Mouse (Mus musculus) midbrain, embryonic 12.5 days (tissue): Measurements from ENCODE around the gene Ch25h. TPM values are rescaled to one million over a fixed set of nuclear protein-coding genes. Genes with fewer than 3 reads are reported as not detected.
A peak's percentile ranks its signal among the peaks of the same experiment; 100 is the strongest.

Source experiments
- ATAC-seq: fragments of 200-750 bp; cut with Nextera tagmentation; 2 replicates; pipeline ENCODE4 v1.8.0; 2017; ENCODE audit warnings: low read depth, moderate TSS enrichment, moderate library complexity; ENCODE audit not compliant: low FRiP score
- H3K27ac ChIP-seq: fragments of 300-500 bp; sonication (generic); replicated peaks from 2 replicates; pipeline ENCODE4 v1.5.1; 2016; ENCODE audit warnings: mild to moderate bottlenecking
- H3K27me3 ChIP-seq: fragments of 300-500 bp; sonication (generic); 2 replicates; pipeline ENCODE4 v1.6.1; 2016; ENCODE audit warnings: mild to moderate bottlenecking
- H3K36me3 ChIP-seq: fragments of 300-500 bp; sonication (generic); 2 replicates; pipeline ENCODE4 v1.6.1; 2016
- H3K4me1 ChIP-seq: fragments of 300-500 bp; sonication (generic); 2 replicates; pipeline ENCODE4 v1.6.1; 2016
- H3K4me2 ChIP-seq: fragments of 300-500 bp; sonication (generic); replicated peaks from 2 replicates; pipeline ENCODE4 v1.6.1; 2016; ENCODE audit warnings: mild to moderate bottlenecking, moderate library complexity
- H3K4me3 ChIP-seq: fragments of 300-500 bp; sonication (generic); 2 replicates; pipeline ENCODE4 v1.5.1; 2016; ENCODE audit warnings: mild to moderate bottlenecking
- H3K9ac ChIP-seq: fragments of 300-500 bp; sonication (generic); replicated peaks from 2 replicates; pipeline ENCODE4 v1.6.1; 2016; ENCODE audit warnings: mild to moderate bottlenecking, moderate library complexity
- H3K9me3 ChIP-seq: fragments of 300-500 bp; sonication (generic); 2 replicates; pipeline ENCODE4 v1.6.1; 2016; ENCODE audit warnings: mild to moderate bottlenecking
- WGBS: fragments of 180-500 bp; shearing (Covaris S2); methylation state at CpG from one replicate; pipeline ENCODE4 v1.1.7; 2016; 5-methylcytosine and 5-hydroxymethylcytosine counted together
- polyA plus RNA-seq: library from polyadenylated mRNA; unstranded; fragments of >200 nt; fragmentation: Nextera tagmentation; extraction: Ambion mirVana; gene quantifications from 2 replicates; pipeline ENCODE4 v1.2.1, GENCODE M21; 2016

Ch25h gene
- polyA plus RNA-seq, 1 experiment from 2014 or later = 2.3 TPM

DNA sequence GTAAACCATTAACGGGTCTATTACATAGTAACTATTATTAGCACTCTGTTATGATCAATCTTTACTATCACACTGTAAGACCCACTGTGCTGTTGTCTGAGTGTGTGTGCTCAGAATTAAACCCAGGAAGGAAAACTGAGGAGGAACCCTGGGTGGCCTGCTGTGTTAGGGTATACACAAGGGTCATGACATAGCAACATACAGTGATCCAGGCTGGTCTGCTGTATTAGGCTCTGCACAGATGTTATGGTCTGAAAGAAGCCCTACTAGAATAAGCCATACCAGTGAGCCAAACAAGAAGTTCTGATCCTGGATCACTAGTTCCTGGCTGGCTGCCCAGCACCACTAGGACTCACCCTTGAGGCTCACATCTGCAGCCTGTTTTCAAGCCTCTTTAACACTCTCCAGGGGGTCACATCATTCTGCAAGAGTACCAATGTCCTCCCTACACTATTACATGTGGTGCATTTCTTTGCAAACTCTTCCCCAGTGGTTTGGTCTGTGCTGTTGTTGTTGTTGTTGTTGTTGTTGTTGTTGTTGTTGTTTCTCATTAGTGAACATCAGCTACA, 13.4 kb downstream of the Ch25h start:
- no peaks in the 10 kb centered on the region for H3K4me1 ChIP-seq
- 0 out of 2 replicates have a peak, but pooled peaks have one; percentile 19 for ATAC-seq
- H3K4me2 ChIP-seq = no peak overlapping the region
- H3K9me3 ChIP-seq = no peaks in the 10 kb centered on the region
- H3K9ac ChIP-seq = no peak overlapping the region
- H3K4me3 ChIP-seq = no peak overlapping the region
- no peak overlapping the region for H3K27ac ChIP-seq
- no peaks in the 10 kb centered on the region for H3K36me3 ChIP-seq
- 97% methylated on average over 1 of the region's 1 CpGs for WGBS
- H3K27me3 ChIP-seq = no peaks in the 10 kb centered on the region

DNA sequence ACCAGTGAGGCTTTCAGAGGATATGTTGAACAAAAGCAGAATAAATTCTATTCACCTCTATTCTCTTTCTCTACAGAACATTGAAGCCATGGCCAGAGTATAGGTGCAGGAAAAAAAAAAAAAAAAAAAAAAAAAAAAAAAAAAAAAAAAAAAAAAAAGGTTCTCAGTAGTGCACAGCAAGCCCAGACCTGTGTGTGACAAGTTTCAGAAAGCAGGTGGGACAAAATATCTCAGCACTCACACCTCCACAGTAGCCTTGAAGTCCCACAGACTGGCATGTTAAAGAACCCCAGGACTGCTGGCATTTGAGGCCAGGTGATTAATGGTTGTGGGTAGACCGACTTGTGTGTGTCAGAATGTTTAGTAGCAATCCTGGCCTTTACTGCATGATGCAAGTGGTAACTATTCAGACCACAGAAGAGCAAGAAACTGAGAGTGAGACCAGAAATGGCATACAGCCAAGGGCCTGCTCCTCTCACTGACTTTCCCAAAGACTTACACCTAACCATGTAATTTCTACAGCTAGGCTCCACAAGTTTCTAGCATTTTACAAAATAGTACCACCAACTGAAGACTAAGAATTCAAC, 24.1 kb downstream of the Ch25h start:
- Histone ChIP-seq H3K4me2 (no peak overlapping the region), H3K4me1 (no peaks in the 10 kb centered on the region), H3K36me3 (no peaks in the 10 kb centered on the region), H3K27me3 (no peaks in the 10 kb centered on the region), H3K4me3 (no peak overlapping the region), H3K9me3 (no peaks in the 10 kb centered on the region), H3K9ac (no peak overlapping the region), H3K27ac (no peak overlapping the region)
- ATAC-seq = no peak
- WGBS = 92% methylated on average over 1 of the region's 1 CpGs

DNA sequence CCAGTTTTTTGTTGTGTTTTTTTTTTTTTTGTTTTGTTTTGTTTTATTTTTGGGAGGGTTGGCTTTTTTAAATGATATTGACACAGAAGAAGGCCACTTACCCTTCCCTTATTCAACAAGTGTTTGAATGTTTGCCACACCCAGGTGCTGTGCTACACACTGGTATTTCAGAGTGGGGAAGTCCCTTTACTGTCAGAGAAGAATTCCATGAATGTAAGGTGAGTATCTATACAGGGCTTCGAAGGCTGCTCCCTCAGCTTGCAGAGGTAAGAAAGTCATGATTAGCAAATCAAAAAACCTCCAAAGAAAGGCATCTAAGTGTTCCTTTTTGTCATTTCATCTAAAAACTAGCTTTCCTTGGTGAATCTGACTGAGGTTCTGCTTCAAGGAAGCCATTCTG, 26.1 kb downstream of the Ch25h start:
- no peaks in the 10 kb centered on the region for H3K36me3 ChIP-seq
- H3K27me3 ChIP-seq = no peaks in the 10 kb centered on the region
- H3K9me3 ChIP-seq = no peaks in the 10 kb centered on the region
- no peak overlapping the region for H3K27ac ChIP-seq
- H3K4me2 ChIP-seq = no peak overlapping the region
- WGBS = 91% methylated on average over 1 of the region's 1 CpGs
- H3K4me1 ChIP-seq = no peaks in the 10 kb centered on the region
- H3K9ac ChIP-seq = no peak overlapping the region
- no peak for ATAC-seq
- no peak overlapping the region for H3K4me3 ChIP-seq

DNA sequence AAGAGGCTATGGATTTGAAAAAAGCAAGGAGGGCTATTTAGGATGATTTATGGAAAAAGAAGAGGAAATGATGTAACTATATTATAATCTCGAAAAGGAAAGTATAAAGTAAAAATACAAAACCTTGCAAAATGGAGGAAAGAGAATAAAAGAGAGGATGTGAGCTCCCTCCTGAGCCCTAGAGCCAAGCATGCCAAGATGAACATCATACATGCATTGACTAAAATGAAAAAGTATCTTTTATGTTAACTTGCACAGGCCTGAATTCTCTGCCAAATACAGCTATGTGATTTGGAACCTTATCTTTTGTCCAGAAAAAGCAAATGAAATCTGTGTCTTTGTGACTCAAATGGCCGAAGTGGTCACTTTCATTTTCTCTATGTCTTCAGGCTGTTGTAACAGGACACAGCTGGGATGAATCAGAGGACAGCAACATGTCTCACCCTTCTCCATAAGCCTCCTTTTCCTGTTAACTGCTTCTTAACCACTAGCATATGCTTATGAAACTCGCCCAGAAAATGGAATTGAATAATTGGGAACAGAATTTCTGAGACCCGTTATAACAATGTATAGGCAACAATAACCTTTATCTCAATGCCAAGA, 29.5 kb downstream of the Ch25h start:
- Histone ChIP-seq H3K4me2 (no peak overlapping the region), H3K4me3 (no peak overlapping the region), H3K4me1 (no peaks in the 10 kb centered on the region), H3K27ac (no peak overlapping the region), H3K9me3 (no peaks in the 10 kb centered on the region), H3K9ac (no peak overlapping the region), H3K36me3 (no peaks in the 10 kb centered on the region), H3K27me3 (no peaks in the 10 kb centered on the region)
- WGBS = 73% methylated on average over 4 of the region's 4 CpGs
- no peak for ATAC-seq

DNA sequence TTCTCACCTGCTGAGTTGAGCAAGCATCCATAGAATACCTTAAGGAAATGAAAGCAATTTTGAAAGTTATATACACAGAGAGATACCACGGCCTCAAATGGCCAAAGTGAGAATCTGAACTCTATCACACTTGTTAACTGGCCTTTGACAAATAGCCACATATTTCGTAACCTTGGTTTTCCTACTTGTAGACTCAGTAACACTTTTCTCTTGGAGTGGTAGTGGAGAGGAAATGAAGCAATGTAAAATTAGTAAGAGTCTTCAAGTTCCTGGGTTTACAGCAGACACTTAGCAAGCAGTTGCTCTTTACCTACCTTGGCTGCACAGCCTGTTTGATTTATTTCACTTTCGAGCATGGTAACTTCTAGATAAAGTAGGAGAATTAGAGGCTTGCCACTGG, 30.2 kb downstream of the Ch25h start:
- H3K4me3 ChIP-seq = no peak overlapping the region
- 90% methylated on average over 3 of the region's 3 CpGs for WGBS

GRCm38 (mm10) chr19:34441979-34442378, 33.0 kb downstream of the Ch25h start:
- Histone ChIP-seq H3K9ac (no peak overlapping the region), H3K27ac (no peak overlapping the region), H3K4me3 (no peak overlapping the region), H3K36me3 (no peaks in the 10 kb centered on the region), H3K4me2 (no peak overlapping the region), H3K27me3 (no peaks in the 10 kb centered on the region), H3K9me3 (no peaks in the 10 kb centered on the region), H3K4me1 (no peaks in the 10 kb centered on the region)
- no peak for ATAC-seq
- WGBS = 91% methylated on average over 2 of the region's 2 CpGs

More for the DNA sequence above, 30.2 kb downstream of the Ch25h start:
- Histone ChIP-seq H3K4me2 (no peak overlapping the region), H3K27ac (no peak overlapping the region), H3K36me3 (no peaks in the 10 kb centered on the region), H3K4me1 (no peaks in the 10 kb centered on the region), H3K27me3 (no peaks in the 10 kb centered on the region), H3K9me3 (no peaks in the 10 kb centered on the region), H3K9ac (no peak overlapping the region)
- no peak for ATAC-seq

DNA sequence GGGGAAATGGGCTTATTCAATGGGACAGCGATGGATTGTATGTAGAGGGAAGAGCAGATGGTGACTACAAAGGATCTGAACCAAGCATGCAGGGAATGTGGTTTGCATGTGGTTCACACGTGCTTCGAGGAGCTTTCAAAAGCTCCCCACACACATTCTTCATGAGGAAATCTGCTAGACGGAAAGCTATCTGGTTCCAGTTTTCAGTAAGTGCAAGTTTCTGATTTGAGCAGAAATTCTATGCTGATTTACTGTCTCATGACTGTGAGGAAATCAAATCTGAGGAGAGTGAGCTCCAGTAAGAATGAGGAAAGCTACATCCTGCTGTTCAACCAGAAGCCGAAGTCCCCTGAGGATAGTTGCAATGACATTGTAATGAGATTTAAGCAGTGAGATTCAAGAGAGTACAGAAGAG, 39.8 kb downstream of the Ch25h start:
- H3K4me3 ChIP-seq = no peak overlapping the region
- no peaks in the 10 kb centered on the region for H3K27me3 ChIP-seq
- no peak overlapping the region for H3K4me2 ChIP-seq
- no peaks in the 10 kb centered on the region for H3K36me3 ChIP-seq
- 60% methylated on average over 5 of the region's 5 CpGs for WGBS
- no peak overlapping the region for H3K27ac ChIP-seq
- no peaks in the 10 kb centered on the region for H3K9me3 ChIP-seq
- H3K4me1 ChIP-seq = no peaks in the 10 kb centered on the region
- H3K9ac ChIP-seq = no peak overlapping the region
- no peak for ATAC-seq

DNA sequence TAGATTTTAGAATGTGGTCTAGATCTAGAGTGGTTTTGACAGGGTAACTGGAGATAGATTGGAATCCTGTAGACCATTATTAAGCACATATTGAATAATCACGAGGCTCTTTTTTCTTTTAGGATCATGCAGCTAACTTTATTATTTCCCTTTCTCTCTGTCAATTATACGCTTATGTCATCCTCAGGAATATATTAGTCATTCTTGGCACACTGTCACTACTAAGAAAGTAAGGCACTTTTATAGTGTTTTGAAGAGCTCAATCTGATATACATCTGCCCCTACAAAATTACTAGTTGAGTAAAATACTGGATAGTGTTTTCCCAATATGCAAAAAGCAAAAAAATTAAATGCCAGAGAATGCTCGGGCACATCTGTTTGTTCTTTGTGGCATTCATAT, 43.6 kb downstream of the Ch25h start:
- no peak for ATAC-seq

DNA sequence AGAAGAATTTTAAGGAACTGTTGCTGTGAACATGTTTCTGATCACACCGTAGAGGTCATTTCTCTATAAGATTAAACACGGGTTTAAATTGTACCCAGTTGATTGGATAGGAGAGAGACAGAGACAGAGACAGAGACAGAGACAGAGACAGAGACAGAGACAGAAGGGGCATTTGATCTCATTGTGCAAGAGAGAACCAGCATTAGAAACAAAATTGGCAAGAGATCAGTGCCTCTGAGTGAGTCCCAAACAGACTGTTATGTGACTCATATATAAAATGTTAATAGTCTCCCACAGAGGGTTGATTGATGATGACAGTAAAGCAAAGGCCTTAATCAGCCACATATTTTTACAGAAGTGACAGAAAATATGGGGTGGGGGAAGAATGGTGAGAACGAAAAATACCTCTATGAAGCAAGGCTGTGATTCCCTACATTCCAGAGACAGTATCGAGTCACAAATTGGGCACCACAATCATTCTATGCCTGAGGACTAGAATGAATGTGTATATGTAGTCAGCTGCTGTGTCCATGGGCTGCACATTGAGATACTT, 51.1 kb downstream of the Ch25h start:
- no peak overlapping the region for H3K9ac ChIP-seq
- WGBS = 91% methylated on average over 4 of the region's 4 CpGs
- no peak overlapping the region for H3K4me3 ChIP-seq
- no peak overlapping the region for H3K4me2 ChIP-seq
- no peak overlapping the region for H3K27ac ChIP-seq
- H3K36me3 ChIP-seq = no peaks in the 10 kb centered on the region
- H3K27me3 ChIP-seq = no peaks in the 10 kb centered on the region
- H3K4me1 ChIP-seq = no peaks in the 10 kb centered on the region
- H3K9me3 ChIP-seq = no peaks in the 10 kb centered on the region
- ATAC-seq = no peak

More for the DNA sequence above, 43.6 kb downstream of the Ch25h start:
- Histone ChIP-seq H3K9me3 (no peaks in the 10 kb centered on the region), H3K27me3 (no peaks in the 10 kb centered on the region), H3K4me2 (no peak overlapping the region), H3K4me3 (no peak overlapping the region), H3K27ac (no peak overlapping the region), H3K9ac (no peak overlapping the region), H3K36me3 (no peaks in the 10 kb centered on the region), H3K4me1 (no peaks in the 10 kb centered on the region)
- WGBS = 86% methylated on average over 3 of the region's 3 CpGs

Other genes starting within 250 kb of the Ch25h start
- 62.2 and 79.9 TPM in 2 replicates for gene Acta2, start 219.6 kb downstream of the Ch25h start, polyA plus RNA-seq
- 0.65 and 0.82 TPM in 2 replicates for gene Fas, start 184.5 kb downstream of the Ch25h start, polyA plus RNA-seq
- gene Lipa, start 52.3 kb upstream of the Ch25h start, polyA plus RNA-seq = 23.0 and 25.3 TPM in 2 replicates
- gene Ifit2, start 75.5 kb upstream of the Ch25h start, polyA plus RNA-seq = 4.3 and 5.2 TPM in 2 replicates
- gene Ifit3, start 108.4 kb upstream of the Ch25h start, polyA plus RNA-seq = 0.38 and 1.2 TPM in 2 replicates
- 0.43 and 0.47 TPM in 2 replicates for gene Ifit1bl1, start 126.8 kb upstream of the Ch25h start, polyA plus RNA-seq
- 0.15 and 0.18 TPM in 2 replicates for gene Ifit3b, start 132.8 kb upstream of the Ch25h start, polyA plus RNA-seq
- 0.27 TPM in 1 of 2 replicates, not detected in the other for gene Ifit1bl2, start 165.6 kb upstream of the Ch25h start, polyA plus RNA-seq
- 0.26 and 0.30 TPM in 2 replicates for gene Ifit1, start 165.7 kb upstream of the Ch25h start, polyA plus RNA-seq